Mouse (Mus musculus) olfactory bulb, adult 2 months (tissue): ENCODE data around the gene Bud31. TPM values are rescaled to one million over a fixed set of nuclear protein-coding genes. Genes with fewer than 3 reads are reported as not detected.

Source experiments
- H3K27ac ChIP-seq: fragments of 200-500 bp; 2 replicates; pipeline ENCODE4 v1.5.1; 2012; ENCODE audit warnings: low read depth, low read length; ENCODE audit not compliant: insufficient read depth
- H3K4me1 ChIP-seq: fragments of 200-500 bp; 2 replicates; pipeline ENCODE4 v1.6.1; 2012; ENCODE audit warnings: low read length; ENCODE audit not compliant: control insufficient read depth, insufficient read depth
- H3K4me3 ChIP-seq: fragments of 200-500 bp; 2 replicates; pipeline ENCODE4 v1.5.1; 2012; ENCODE audit warnings: mild to moderate bottlenecking, low read depth, low read length, moderate library complexity; ENCODE audit not compliant: insufficient read depth
- CTCF ChIP-seq: fragments of 200-500 bp; IDR thresholded peaks from 2 replicates; pipeline ENCODE4 v1.5.1; 2012; ENCODE audit warnings: low read depth, mild to moderate bottlenecking, low read length, moderate library complexity; ENCODE audit not compliant: insufficient read depth
- POLR2A ChIP-seq: fragments of 200-500 bp; IDR thresholded peaks from 2 replicates; pipeline ENCODE4 v1.6.1; 2012; ENCODE audit warnings: mild to moderate bottlenecking, low read depth, low read length, moderate library complexity; ENCODE audit not compliant: insufficient read depth
- WGBS: fragments of 180-500 bp; shearing (Covaris S2); methylation state at CpG from one replicate; pipeline ENCODE4 v1.1.7; 2018; 5-methylcytosine and 5-hydroxymethylcytosine counted together
- polyA plus RNA-seq: library from polyadenylated mRNA; stranded (reverse); fragments of >200 nt; gene quantifications from 2 replicates; pipeline ENCODE4 v1.2.4, GENCODE M21; 2012; ENCODE audit warnings: low replicate concordance; ENCODE audit not compliant: missing spikeins, insufficient read depth, insufficient read length

Gene Bud31
- polyA plus RNA-seq, 1 experiment: not detected

DNA sequence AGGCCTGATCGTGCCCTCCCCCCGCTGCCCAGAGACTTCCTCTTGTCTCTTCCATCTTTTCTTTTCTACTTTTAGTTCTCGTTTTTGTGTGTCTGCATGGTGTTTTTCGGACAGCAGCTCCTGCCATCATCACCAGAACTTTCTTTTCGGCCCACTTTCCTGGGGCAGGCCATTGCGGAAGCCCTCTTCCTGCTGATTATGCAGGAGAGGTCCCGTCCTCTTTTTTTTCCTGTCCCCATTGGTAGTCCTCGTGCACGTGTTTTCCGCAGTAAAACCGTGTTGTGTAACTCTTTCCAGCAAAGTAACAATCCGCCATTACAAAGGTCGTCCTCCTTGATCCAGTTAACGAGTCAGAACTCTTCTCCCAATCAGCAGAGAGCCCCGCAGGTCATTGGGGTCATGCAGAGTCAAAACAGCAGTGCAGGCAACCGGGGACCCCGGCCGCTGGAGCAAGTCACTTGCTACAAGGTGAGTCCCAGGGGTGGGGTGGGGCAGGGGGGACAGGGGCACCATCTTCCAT is 38.4 kb downstream of the Bud31 start:
- Histone ChIP-seq H3K4me1 (no peaks in the 10 kb centered on the region), H3K4me3 (no peak overlapping the region), H3K27ac (no peak overlapping the region)
- WGBS: 85% methylated on average over 18 of the region's 18 CpGs
- TF ChIP-seq CTCF (no peak), POLR2A (no peak)

DNA sequence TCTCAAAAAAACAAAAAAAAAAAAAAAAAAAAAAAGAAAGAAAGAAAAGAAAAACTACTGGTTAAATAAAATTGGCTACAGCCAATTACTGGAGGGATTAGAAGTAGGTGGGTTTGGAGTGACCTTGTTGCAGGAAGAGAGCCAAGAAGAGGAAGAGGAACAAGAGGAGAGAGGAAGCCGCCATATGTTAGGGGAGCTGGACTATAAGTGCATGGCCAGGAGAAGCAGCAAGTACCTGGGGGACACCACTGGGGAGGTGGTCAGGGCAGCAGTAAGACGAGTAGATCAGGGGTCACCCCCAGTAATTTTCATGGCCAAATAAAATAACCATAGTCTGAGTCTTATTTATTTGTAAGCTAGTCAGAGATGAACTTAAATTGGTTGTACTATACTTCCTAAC is 45.1 kb downstream of the Bud31 start:
- no peak overlapping the region for H3K27ac ChIP-seq
- H3K4me3 ChIP-seq: no peak overlapping the region
- WGBS: 95% methylated on average over 2 of the region's 2 CpGs
- peaks cover 9% of the 10 kb centered on the region for H3K4me1 ChIP-seq
- TF ChIP-seq CTCF: no peak
- TF ChIP-seq POLR2A: no peak

DNA sequence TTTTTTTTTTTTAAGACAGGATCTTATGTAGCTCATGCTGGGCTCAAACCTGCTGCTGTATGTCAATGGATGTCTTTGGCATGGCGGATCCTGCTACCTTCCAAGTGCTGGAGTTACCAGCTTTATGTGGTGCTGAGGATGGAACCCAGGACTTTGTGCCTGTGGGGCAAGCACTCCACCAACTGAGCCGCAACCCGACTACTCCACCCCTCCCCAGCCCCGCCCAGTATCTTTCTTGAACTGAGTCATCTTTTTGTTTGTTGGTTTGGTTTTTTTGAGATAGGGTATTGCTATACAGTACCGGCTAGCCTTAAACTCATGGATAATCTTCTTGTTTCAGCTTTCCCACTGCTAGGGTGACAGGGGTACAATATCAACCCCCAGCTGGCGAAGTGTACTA is 49.3 kb downstream of the Bud31 start:
- no peak overlapping the region for H3K27ac ChIP-seq
- peaks cover 9% of the 10 kb centered on the region for H3K4me1 ChIP-seq
- TF ChIP-seq POLR2A (no peak), CTCF (no peak)
- no peak overlapping the region for H3K4me3 ChIP-seq
- WGBS: 88% methylated on average over 6 of the region's 6 CpGs

DNA sequence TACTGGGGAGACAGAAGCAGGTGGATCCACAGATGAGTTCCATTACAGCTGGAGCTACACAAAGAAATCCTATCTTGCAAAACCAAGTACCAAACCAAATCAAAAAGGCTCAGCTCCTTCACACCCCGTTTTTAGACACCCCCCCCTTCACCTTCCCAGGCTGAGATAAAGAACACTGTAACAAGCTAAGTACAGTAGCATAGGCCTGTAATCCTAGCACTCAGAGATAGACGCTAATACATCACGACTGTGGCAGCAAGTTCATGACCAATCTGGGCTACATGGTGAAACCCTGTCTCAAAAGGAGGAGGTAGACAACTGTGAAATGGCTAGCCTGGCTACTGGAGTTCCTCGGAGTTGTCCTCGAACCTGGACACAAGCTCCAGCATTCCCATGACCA is 50.2 kb downstream of the Bud31 start:
- 23% methylated on average over 5 of the region's 5 CpGs for WGBS
- H3K4me3 ChIP-seq: peak overlapping the region; percentile 97
- peaks cover 9% of the 10 kb centered on the region for H3K4me1 ChIP-seq
- peak overlapping the region; percentile 89 for H3K27ac ChIP-seq
- TF ChIP-seq CTCF (no peak), POLR2A (no peak)

DNA sequence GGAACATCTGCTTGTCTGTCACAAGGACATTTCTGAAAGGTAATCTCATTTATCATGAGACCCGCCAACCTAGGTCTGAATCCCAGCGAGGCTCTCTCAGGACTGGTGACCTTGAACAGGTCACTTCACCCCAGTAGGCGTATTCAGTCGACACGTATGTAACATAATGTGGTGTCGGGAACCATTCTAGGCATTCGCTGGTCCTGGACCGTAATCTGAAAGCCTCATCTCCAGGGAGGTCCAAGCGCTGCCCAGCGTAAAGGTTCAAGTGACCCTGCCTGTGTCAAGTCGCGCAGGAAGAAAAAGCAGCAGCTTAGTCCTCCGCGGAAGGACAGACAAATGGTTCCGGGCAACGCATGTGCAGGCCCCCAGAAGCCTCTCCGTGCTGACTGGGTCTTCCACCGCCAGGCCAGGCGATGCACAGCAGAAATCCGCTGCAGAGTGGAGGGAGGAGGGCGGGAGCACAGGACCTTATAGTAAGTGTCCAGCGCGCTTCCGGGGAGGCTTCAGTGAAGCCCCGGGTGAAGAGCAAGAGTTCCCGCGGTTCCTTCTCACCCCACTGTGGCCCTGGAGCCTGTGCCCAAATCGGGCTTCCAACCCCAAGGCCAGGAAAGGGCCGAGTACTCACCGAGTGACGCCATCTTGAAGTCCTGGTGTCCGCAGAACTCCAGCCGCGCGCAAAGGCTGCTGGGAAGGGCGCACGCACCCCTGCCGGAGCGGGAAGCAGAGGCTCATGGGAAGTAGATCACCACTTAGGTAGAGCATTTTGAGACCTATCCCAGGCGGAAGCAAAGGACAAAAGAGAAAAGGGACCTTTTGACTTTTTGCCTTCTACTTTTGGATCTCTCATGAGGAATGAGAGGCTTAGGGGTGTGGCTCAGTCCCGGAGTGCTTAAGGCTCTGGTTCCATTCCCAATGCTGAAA is 51.0 kb downstream of the Bud31 start:
- H3K4me1 ChIP-seq: peaks cover 9% of the 10 kb centered on the region
- peak overlapping the region; percentile 89 for H3K27ac ChIP-seq
- H3K4me3 ChIP-seq: peak overlapping the region; percentile 97
- WGBS: under 1% methylated on average over 41 of the region's 41 CpGs
- peak; percentile 71 for TF ChIP-seq POLR2A
- TF ChIP-seq CTCF: no peak

DNA sequence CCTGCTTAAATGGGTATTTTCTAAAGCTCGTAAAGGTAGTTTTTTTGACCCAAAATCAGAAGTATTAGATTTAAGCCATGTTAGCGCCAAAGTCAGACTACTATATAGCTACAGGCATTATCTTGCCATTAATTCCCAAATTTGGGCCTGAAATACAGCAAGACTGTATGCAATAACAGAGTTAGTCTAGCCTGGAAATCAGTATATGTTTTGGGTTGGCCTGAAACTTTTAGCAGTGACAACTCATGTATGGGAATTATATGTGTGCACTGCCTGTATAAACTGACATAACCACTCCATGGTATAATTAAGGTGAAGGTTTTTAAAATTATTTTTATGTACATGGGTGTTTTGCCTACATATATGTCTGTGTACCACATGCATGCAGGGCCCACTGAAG is 51.8 kb downstream of the Bud31 start, which contains the start of gene Atp5j2:
Atp5j2 (minus strand) TSS at position 101 of the 400 bp plus-strand sequence.
- TF ChIP-seq POLR2A (no peak), CTCF (no peak)
- Histone ChIP-seq H3K4me1 (peaks cover 9% of the 10 kb centered on the region), H3K4me3 (peak within 1 kb of the TSS; percentile 97), H3K27ac (peak within 1 kb of the TSS; percentile 89)
- WGBS: 75% methylated on average over 2 of the region's 2 CpGs

Other genes with a start within 250 kb of the Bud31 start
- not detected in 2 replicates for gene Smurf1, start 174.5 kb upstream of the Bud31 start, polyA plus RNA-seq
- gene Gm4871, start 107.6 kb upstream of the Bud31 start, polyA plus RNA-seq: not detected in 2 replicates
- not detected in 2 replicates for gene 1700018F24Rik, start 97.4 kb upstream of the Bud31 start, polyA plus RNA-seq
- gene Arpc1a, start 56.5 kb upstream of the Bud31 start, polyA plus RNA-seq: not detected in 2 replicates
- gene Kpna7, start 56.3 kb upstream of the Bud31 start, polyA plus RNA-seq: not detected in 2 replicates
- gene Arpc1b, start 26.1 kb upstream of the Bud31 start, polyA plus RNA-seq: not detected in 2 replicates
- not detected in 2 replicates for gene Pdap1, start 124 bp upstream of the Bud31 start, polyA plus RNA-seq
- not detected in 2 replicates for gene Ptcd1, start 26.7 kb downstream of the Bud31 start, polyA plus RNA-seq
- not detected in 2 replicates for gene Cpsf4, start 26.9 kb downstream of the Bud31 start, polyA plus RNA-seq
- not detected in 2 replicates for gene Atp5j2, start 51.7 kb downstream of the Bud31 start, polyA plus RNA-seq
- gene Zkscan14, start 61.5 kb downstream of the Bud31 start, polyA plus RNA-seq: not detected in 2 replicates
- not detected in 2 replicates for gene Zkscan5, start 64.2 kb downstream of the Bud31 start, polyA plus RNA-seq
- gene Zfp655, start 91.4 kb downstream of the Bud31 start, polyA plus RNA-seq: not detected in 2 replicates
- not detected in 2 replicates for gene Zscan25, start 140.1 kb downstream of the Bud31 start, polyA plus RNA-seq
- not detected in 2 replicates for gene Cyp3a57, start 204.9 kb downstream of the Bud31 start, polyA plus RNA-seq